ENCODE assay signal across 8 mouse cellular contexts in the genomic region with DNA sequence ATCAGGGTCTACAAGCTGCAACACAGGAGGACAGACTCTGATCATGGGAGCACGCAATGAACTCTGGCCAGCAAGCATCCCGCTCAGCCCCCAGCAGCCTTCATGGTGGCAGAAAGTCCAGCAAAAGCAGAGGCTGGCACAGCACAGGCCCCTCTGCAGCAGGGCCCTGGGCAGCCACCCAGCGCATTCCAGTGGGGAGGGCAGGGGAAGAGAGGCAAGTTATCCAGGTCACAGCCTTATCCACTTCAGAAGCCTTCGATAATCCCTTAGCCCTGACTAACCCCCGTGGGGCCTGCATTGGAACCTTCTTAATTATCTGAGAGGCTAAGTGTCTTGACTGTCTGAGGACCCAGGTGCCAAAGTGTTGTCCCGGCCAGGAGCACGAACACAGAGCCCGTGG. TPM values are rescaled to one million over a fixed set of nuclear protein-coding genes. Genes with fewer than 3 reads are reported as not detected.
A peak's percentile ranks its signal among the peaks of the same experiment; 100 is the strongest.
DNase-seq lines count a peak whose midpoint lies in the region.

No protein-coding gene starts in this region.

- DNase-seq in right cerebral cortex, postnatal 4 days: peak; percentile 30
- no peak for DNase-seq in right cerebral cortex, postnatal 25 days
- DNase-seq in gastrocnemius, postnatal 25 days: peak; percentile 52
- peak; percentile 78 for DNase-seq in kidney, postnatal 14 days
- DNase-seq in testis, postnatal 10 days (ENCODE audit: low spot score): peak; percentile 77
- DNase-seq in embryo, embryonic 10 days (ENCODE audit: low spot score): no peak
- no peak for DNase-seq in thymus, postnatal 10 days (ENCODE audit: low spot score in 2 of 2)
- no peak for DNase-seq in urinary bladder, postnatal 25 days (ENCODE audit: low spot score)

RNA-seq across cellular contexts. Expression of a gene that starts 43.6 kb away (rescaled TPM):
- under 1 TPM in 1 of 2 experiments, not detected in 1; 0.29 TPM for total RNA-seq in gastrocnemius, postnatal 25 days (2021)

RNA-seq across cellular contexts. Expression of a gene that starts 44.2 kb away (rescaled TPM):
- total RNA-seq in gastrocnemius, postnatal 25 days (2021): under 1 TPM; 0.75 to 0.79 TPM

RNA-seq across cellular contexts. Expression of a gene that starts 54.7 kb away (rescaled TPM):
- total RNA-seq in gastrocnemius, postnatal 25 days (2021): not detected

RNA-seq across cellular contexts. Expression of a gene that starts 58.6 kb away (rescaled TPM):
- total RNA-seq in gastrocnemius, postnatal 25 days (2021): under 1 TPM in 1 of 2 experiments, not detected in 1; 0.32 TPM

Comparison
In these comparisons a context has a peak if more than half of its experiments do, and no peak if none do; other contexts are left out.
1. DNase-seq: peak in right cerebral cortex, postnatal 4 days (single experiment), gastrocnemius, postnatal 25 days (single experiment), kidney, postnatal 14 days (single experiment) and testis, postnatal 10 days (single experiment); none in right cerebral cortex, postnatal 25 days (single experiment), embryo, embryonic 10 days (single experiment), thymus, postnatal 10 days (0 of 2) and urinary bladder, postnatal 25 days (single experiment).